In the genomic region with DNA sequence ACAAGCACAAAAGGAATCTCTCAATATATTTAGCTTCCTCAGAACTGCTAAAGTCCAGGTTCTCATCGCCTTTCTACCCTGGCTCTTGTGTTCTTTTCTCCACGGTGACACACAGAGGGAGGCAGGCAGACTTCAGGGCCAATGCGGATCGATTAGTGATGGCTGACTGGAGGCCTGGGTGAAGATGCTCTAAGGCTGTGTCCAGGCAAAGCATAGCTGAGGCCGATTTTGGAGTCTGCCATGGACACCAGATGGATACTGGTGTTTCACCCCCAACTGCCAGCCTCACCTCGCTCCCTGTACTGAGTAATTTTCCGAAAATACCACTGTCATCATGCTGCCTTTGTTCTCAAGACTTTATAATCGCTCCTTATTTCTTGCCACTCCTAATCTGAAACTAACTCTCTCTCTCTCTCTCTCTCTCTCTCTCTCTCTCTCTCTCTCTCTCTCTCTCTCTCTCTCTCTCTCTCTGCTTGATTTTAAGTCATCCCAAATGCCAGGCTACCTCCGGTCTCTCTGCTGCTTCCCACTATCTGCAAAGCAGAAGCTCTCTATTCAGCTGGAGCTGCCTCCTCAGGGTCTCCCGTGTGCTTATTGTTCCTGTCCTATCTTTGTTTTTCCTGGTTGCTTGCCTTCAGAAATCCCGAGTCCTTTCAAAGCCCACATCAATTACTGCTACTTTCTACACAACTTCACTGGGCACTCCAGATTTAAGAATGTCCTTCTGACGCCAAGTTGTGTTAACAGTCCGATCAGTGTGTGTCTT, we compare ENCODE assay signal across 10 mouse cellular contexts.
DNase-seq lines count a peak whose midpoint lies in the region; ATAC-seq lines count a peak whose summit lies in the region.
"Had no signal": no experiment of that assay in that cellular context is flagged by ENCODE, and none has a peak within 500 bp of the region (broad histone marks: within the 10 kb centered on the region; RNA-seq: fewer than 3 reads in every experiment).

No protein-coding gene starts in this region.

- no peak for DNase-seq in heart, adult 18-20 months
- DNase-seq in cerebellum, adult 9-10 months = peak; percentile 92
- DNase-seq in hindbrain, embryonic 10.5 days (ENCODE audit: low spot score) = peak; percentile 66
- DNase-seq in thymus, postnatal 25 days = no peak
- no peak for DNase-seq in spleen, postnatal 4 days (ENCODE audit: low spot score in 2 of 2)
- no peak for DNase-seq in ovary, postnatal 36 days (ENCODE audit: low spot score)

- no peaks in the 10 kb centered on the region for H3K9me3 ChIP-seq in heart, embryonic 15.5 days (replicated peaks)
- H3K9me3 ChIP-seq in hindbrain, embryonic 10.5 days = no peaks in the 10 kb centered on the region
- H3K9me3 ChIP-seq in neural tube, embryonic 12.5 days = no peaks in the 10 kb centered on the region
- H3K9me3 ChIP-seq: embryonic facial prominence, embryonic 13.5 days had no signal

- H3K9ac ChIP-seq in heart, embryonic 15.5 days = no peak overlapping the region
- H3K9ac ChIP-seq in neural tube, embryonic 12.5 days = no peak overlapping the region
- H3K9ac ChIP-seq: embryonic facial prominence, embryonic 13.5 days had no signal

- H3K27me3 ChIP-seq in heart, embryonic 15.5 days = no peaks in the 10 kb centered on the region
- no peaks in the 10 kb centered on the region for H3K27me3 ChIP-seq in hindbrain, embryonic 10.5 days (ENCODE audit: insufficient read depth, poor library complexity, severe bottlenecking)
- no peaks in the 10 kb centered on the region for H3K27me3 ChIP-seq in neural tube, embryonic 12.5 days (replicated peaks)
- H3K27me3 ChIP-seq: embryonic facial prominence, embryonic 13.5 days had no signal

- H3K27ac ChIP-seq in heart, embryonic 15.5 days = no peak overlapping the region; the same call in 1 of the 2 replicates
- peak overlapping the region; percentile 84 for H3K27ac ChIP-seq in hindbrain, embryonic 10.5 days
- no peak overlapping the region for H3K27ac ChIP-seq in neural tube, embryonic 12.5 days
- H3K27ac ChIP-seq: embryonic facial prominence, embryonic 13.5 days had no signal

- H3K36me3 ChIP-seq in heart, embryonic 15.5 days = no peaks in the 10 kb centered on the region
- no peaks in the 10 kb centered on the region for H3K36me3 ChIP-seq in hindbrain, embryonic 10.5 days
- no peaks in the 10 kb centered on the region for H3K36me3 ChIP-seq in neural tube, embryonic 12.5 days
- H3K36me3 ChIP-seq: embryonic facial prominence, embryonic 13.5 days had no signal

- H3K4me3 ChIP-seq in heart, embryonic 15.5 days = no peak overlapping the region
- peak overlapping the region; percentile 9; the same call in 1 of the 2 replicates for H3K4me3 ChIP-seq in hindbrain, embryonic 10.5 days
- no peak overlapping the region for H3K4me3 ChIP-seq in neural tube, embryonic 12.5 days
- H3K4me3 ChIP-seq: embryonic facial prominence, embryonic 13.5 days had no signal

- WGBS in heart, embryonic 15.5 days = 41% methylated on average over 13 of the region's 13 CpGs
- 31% methylated on average over 13 of the region's 13 CpGs for WGBS in hindbrain, embryonic 10.5 days
- 29% methylated on average over 13 of the region's 13 CpGs for WGBS in neural tube, embryonic 12.5 days

- peaks cover 14% of the 10 kb centered on the region for H3K4me1 ChIP-seq in heart, embryonic 15.5 days (replicated peaks)
- peaks cover 68% of the 10 kb centered on the region for H3K4me1 ChIP-seq in hindbrain, embryonic 10.5 days (replicated peaks)
- H3K4me1 ChIP-seq in neural tube, embryonic 12.5 days = peaks cover 5% of the 10 kb centered on the region; the same call in 1 of the 2 replicates

- no peak for ATAC-seq in heart, embryonic 15.5 days (replicated peaks; ENCODE audit: insufficient number of reproducible peaks, insufficient read depth, low FRiP score, low read depth)
- ATAC-seq in neural tube, embryonic 12.5 days (ENCODE audit: low FRiP score, low read depth) = peak; percentile 77
- ATAC-seq: CD4-positive, CD25-positive, alpha-beta regulatory T cell, adult 4 months had no signal

- H3K4me2 ChIP-seq in heart, embryonic 15.5 days = peak overlapping the region; percentile 14
- H3K4me2 ChIP-seq in neural tube, embryonic 12.5 days (replicated peaks) = peak overlapping the region; percentile 33
- H3K4me2 ChIP-seq: embryonic facial prominence, embryonic 13.5 days had no signal

Comparison
In these comparisons a context has a peak if more than half of its experiments do, and no peak if none do; other contexts are left out.
1. DNase-seq: peak in cerebellum, adult 9-10 months (single experiment) and hindbrain, embryonic 10.5 days (single experiment); none in heart, adult 18-20 months (0 of 2), thymus, postnatal 25 days (single experiment), spleen, postnatal 4 days (0 of 2) and ovary, postnatal 36 days (single experiment).